Comparison of ENCODE assay signal across 9 mouse cellular contexts in genomic region chr6:39528671-39529535, GRCm38 (mm10). TPM values are rescaled to one million over a fixed set of nuclear protein-coding genes. Genes with fewer than 3 reads are reported as not detected.
A peak's percentile ranks its signal among the peaks of the same experiment; 100 is the strongest.
DNase-seq lines count a peak whose midpoint lies in the region; ATAC-seq and TF ChIP-seq lines count a peak whose summit lies in the region.
"Had no signal": no experiment of that assay in that cellular context is flagged by ENCODE, and none has a peak within 500 bp of the region (broad histone marks: within the 10 kb centered on the region; RNA-seq: fewer than 3 reads in every experiment).

No protein-coding gene starts in this region.

- DNase-seq in brain, embryonic 14.5 days (ENCODE audit: low read depth), result peak; percentile 85
- peak; percentile 77 for DNase-seq in gastrocnemius, postnatal 10 days
- peak; percentile 65 to 70 for DNase-seq in left cerebral cortex, adult 18-20 months (ENCODE audit: low spot score in 2 of 2)
- DNase-seq in thymus, postnatal 14 days, result no peak
- no peak for DNase-seq in B cell, adult 2 months

- H3K9me3 ChIP-seq in hindbrain, embryonic 15.5 days, result no peaks in the 10 kb centered on the region
- H3K9me3 ChIP-seq in midbrain, embryonic 15.5 days, result no peaks in the 10 kb centered on the region

- no peak for TF ChIP-seq CTCF in brain, embryonic 14.5 days (IDR thresholded peaks at IDR 0.05; ENCODE audit: borderline replicate concordance, extremely low read depth, insufficient read depth, insufficient read length)

- peak overlapping the region; percentile 86 for H3K27ac ChIP-seq in hindbrain, embryonic 15.5 days (replicated peaks)
- H3K27ac ChIP-seq in midbrain, embryonic 15.5 days, result peak overlapping the region; percentile 78

- peaks cover 27% of the 10 kb centered on the region for H3K4me1 ChIP-seq in hindbrain, embryonic 15.5 days (replicated peaks)
- peaks cover 22% of the 10 kb centered on the region for H3K4me1 ChIP-seq in midbrain, embryonic 15.5 days

- H3K27me3 ChIP-seq in hindbrain, embryonic 15.5 days, result no peaks in the 10 kb centered on the region
- no peaks in the 10 kb centered on the region for H3K27me3 ChIP-seq in midbrain, embryonic 15.5 days (replicated peaks)

- H3K36me3 ChIP-seq in hindbrain, embryonic 15.5 days, result no peaks in the 10 kb centered on the region
- no peaks in the 10 kb centered on the region for H3K36me3 ChIP-seq in midbrain, embryonic 15.5 days (replicated peaks)

- WGBS in hindbrain, embryonic 15.5 days, result 18% methylated on average over 12 of the region's 12 CpGs
- WGBS in midbrain, embryonic 15.5 days, result 31% methylated on average over 12 of the region's 12 CpGs

- no peak overlapping the region for H3K4me3 ChIP-seq in hindbrain, embryonic 15.5 days
- no peak overlapping the region for H3K4me3 ChIP-seq in midbrain, embryonic 15.5 days
- H3K4me3 ChIP-seq: megakaryocyte, embryonic 14.5 days had no signal

- 0 out of 2 replicates have a peak overlapping the region, but pooled peaks have one; percentile 1 for H3K9ac ChIP-seq in hindbrain, embryonic 15.5 days
- H3K9ac ChIP-seq in midbrain, embryonic 15.5 days, result no peak overlapping the region

- 0 out of 2 replicates have a peak, but pooled peaks have one; percentile 32 for ATAC-seq in common myeloid progenitor, adult 5-6 weeks (replicated peaks; ENCODE audit: low read depth, poor library complexity, severe bottlenecking)
- peak; percentile 89 for ATAC-seq in hindbrain, embryonic 15.5 days (ENCODE audit: low FRiP score, low read depth)
- ATAC-seq in midbrain, embryonic 15.5 days (replicated peaks), result peak; percentile 79

- H3K4me2 ChIP-seq in hindbrain, embryonic 15.5 days, result peak overlapping the region; percentile 38
- peak overlapping the region; percentile 12; the same call in 1 of the 2 replicates for H3K4me2 ChIP-seq in midbrain, embryonic 15.5 days

- no peak for TF ChIP-seq POLR2A in brain, embryonic 14.5 days (IDR thresholded peaks at IDR 0.05; ENCODE audit: borderline replicate concordance, extremely low read depth, insufficient read depth, insufficient read length, poor library complexity, severe bottlenecking)

RNA-seq across cellular contexts. Expression of gene Dennd2a, which starts 28.8 kb away (rescaled TPM):
- 37.7 and 44.3 TPM in 2 replicates for polyA plus RNA-seq in brain, embryonic 14.5 days (2012; rRNA removed)
- total RNA-seq in common myeloid progenitor, adult 5-6 weeks (2017), result not detected in 2 replicates
- total RNA-seq in gastrocnemius, postnatal 10 days (2021), result 10 to 100 TPM; 15.4 to 19.9 TPM
- polyA plus RNA-seq in hindbrain, embryonic 15.5 days (2015; fragmentation: Nextera tagmentation; extraction: Ambion mirVana), result 18.7 and 25.1 TPM in 2 replicates
- total RNA-seq in left cerebral cortex, adult 18-20 months (2021), result 10 to 100 TPM; 25.6 to 26.8 TPM
- polyA plus RNA-seq in midbrain, embryonic 15.5 days (2015; fragmentation: Nextera tagmentation; extraction: Ambion mirVana), result 21.0 and 21.2 TPM in 2 replicates

RNA-seq across cellular contexts. Expression of gene Adck2, which starts 44.8 kb away (rescaled TPM):
- 16.5 and 23.3 TPM in 2 replicates for polyA plus RNA-seq in brain, embryonic 14.5 days (2012; rRNA removed)
- 7.7 and 9.6 TPM in 2 replicates for total RNA-seq in common myeloid progenitor, adult 5-6 weeks (2017)
- 10 to 100 TPM in 1 of 2 experiments, 1 to 10 TPM in 1; 6.2 to 12.5 TPM for total RNA-seq in gastrocnemius, postnatal 10 days (2021)
- 41.3 and 47.1 TPM in 2 replicates for polyA plus RNA-seq in hindbrain, embryonic 15.5 days (2015; fragmentation: Nextera tagmentation; extraction: Ambion mirVana)
- total RNA-seq in left cerebral cortex, adult 18-20 months (2021), result 10 to 100 TPM; 30.7 to 35.1 TPM
- 46.3 and 53.6 TPM in 2 replicates for polyA plus RNA-seq in midbrain, embryonic 15.5 days (2015; fragmentation: Nextera tagmentation; extraction: Ambion mirVana)

RNA-seq across cellular contexts. Expression of gene Gm42420, which starts 56.6 kb away (rescaled TPM):
- 1.3 and 2.0 TPM in 2 replicates for polyA plus RNA-seq in brain, embryonic 14.5 days (2012; rRNA removed)
- 2.3 TPM in 1 of 2 replicates, not detected in the other for total RNA-seq in common myeloid progenitor, adult 5-6 weeks (2017)
- total RNA-seq in gastrocnemius, postnatal 10 days (2021), result not detected
- 0.59 and 3.5 TPM in 2 replicates for polyA plus RNA-seq in hindbrain, embryonic 15.5 days (2015; fragmentation: Nextera tagmentation; extraction: Ambion mirVana)
- 1 to 10 TPM in 1 of 2 experiments, not detected in 1; 1.1 TPM for total RNA-seq in left cerebral cortex, adult 18-20 months (2021)
- polyA plus RNA-seq in midbrain, embryonic 15.5 days (2015; fragmentation: Nextera tagmentation; extraction: Ambion mirVana), result 0.88 and 2.6 TPM in 2 replicates

Comparison
In these comparisons a context has a peak if more than half of its experiments do, and no peak if none do; other contexts are left out.
1. DNase-seq: peak in brain, embryonic 14.5 days (single experiment), gastrocnemius, postnatal 10 days (single experiment) and left cerebral cortex, adult 18-20 months (2 of 2); none in thymus, postnatal 14 days (single experiment) and B cell, adult 2 months (0 of 2).
2. ATAC-seq: peak in every context shown above with its lines; median percentile 89 in hindbrain, embryonic 15.5 days; 79 in midbrain, embryonic 15.5 days; 32 in common myeloid progenitor, adult 5-6 weeks.
3. RNA of gene Dennd2a, which starts 28.8 kb away (total RNA-seq): 25.6 to 26.8 TPM in left cerebral cortex, adult 18-20 months and 15.4 to 19.9 TPM in gastrocnemius, postnatal 10 days; not detected in common myeloid progenitor, adult 5-6 weeks; every median in the first group is over 10 times any median in the second.